Mouse (Mus musculus): Measurements from ENCODE around the gene Kifc1. TPM values are rescaled to one million over a fixed set of nuclear protein-coding genes. Genes with fewer than 3 reads are reported as not detected.

The Kifc1 gene
- polyA plus RNA-seq, 1 experiment: 57.3 TPM

- Histone ChIP-seq H3K27ac (ENCODE audit: control insufficient read depth, insufficient read depth, low read length) (peak within 1 kb of the TSS; percentile 43; the same call in 1 of the 2 replicates), H3K4me1 (replicated peaks; ENCODE audit: control insufficient read depth, insufficient read depth, low read length) (peaks cover 19% of the 10 kb centered on the region), H3K27me3 (ENCODE audit: control insufficient read depth, insufficient read depth, low read length) (no peaks in the 10 kb centered on the region), H3K36me3 (ENCODE audit: control insufficient read depth, insufficient read depth, low read length) (peaks cover 25% of the 10 kb centered on the region), H3K4me3 (ENCODE audit: control insufficient read depth, insufficient read depth, low read length) (peak within 1 kb of the TSS; percentile 81)
- TF ChIP-seq POLR2A (IDR thresholded peaks at IDR 0.05; ENCODE audit: control insufficient read depth, extremely low read depth, insufficient read depth, low read length, poor library complexity): no peak; the same call in 1 of the 2 replicates
- 0 out of 2 replicates have a peak, but pooled peaks have one; percentile 8 for TF ChIP-seq CTCF (IDR thresholded peaks at IDR 0.05; ENCODE audit: borderline replicate concordance, control insufficient read depth, extremely low read depth, insufficient read depth, low read length, poor library complexity)
- peak; percentile 93 for DNase-seq
- WGBS: 1% methylated on average over 34 of the region's 34 CpGs
Measured at GRCm38 (mm10) chr17:33915671-33916250, 25.3 kb upstream of the Kifc1 start, which contains the start of the genes Tapbp and Zbtb22. TSS of gene Tapbp (plus strand) at chr17:33915899. TSS of gene Zbtb22 (plus strand) at chr17:33915904.

DNA sequence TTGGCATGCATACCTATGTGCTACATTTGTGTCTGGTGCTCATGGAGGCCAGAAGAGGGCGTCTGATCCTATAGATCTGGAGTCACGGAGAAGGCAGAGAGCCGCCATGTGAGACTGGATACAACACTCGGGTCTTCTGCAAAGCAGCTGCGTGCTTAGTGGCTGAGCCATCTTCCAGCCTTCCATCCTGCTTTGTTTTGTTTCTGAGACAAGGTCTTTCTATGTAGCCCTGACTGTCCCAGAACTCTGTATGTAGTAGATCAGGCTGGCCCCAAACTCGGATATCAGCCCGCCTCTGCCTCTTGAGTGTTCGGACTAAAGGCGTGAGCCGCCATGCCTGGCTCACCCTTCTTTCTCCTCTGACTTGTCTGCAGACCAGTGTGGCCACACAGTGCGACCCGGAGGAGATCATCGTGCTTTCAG is 24.5 kb upstream of the Kifc1 start:
- Histone ChIP-seq H3K27ac (ENCODE audit: control insufficient read depth, insufficient read depth, low read length) (no peak overlapping the region), H3K36me3 (ENCODE audit: control insufficient read depth, insufficient read depth, low read length) (peaks cover 25% of the 10 kb centered on the region), H3K4me1 (replicated peaks; ENCODE audit: control insufficient read depth, insufficient read depth, low read length) (peaks cover 25% of the 10 kb centered on the region), H3K27me3 (ENCODE audit: control insufficient read depth, insufficient read depth, low read length) (no peaks in the 10 kb centered on the region), H3K4me3 (ENCODE audit: control insufficient read depth, insufficient read depth, low read length) (no peak overlapping the region)
- DNase-seq: no peak
- 89% methylated on average over 13 of the region's 13 CpGs for WGBS
- no peak for TF ChIP-seq POLR2A (IDR thresholded peaks at IDR 0.05; ENCODE audit: control insufficient read depth, extremely low read depth, insufficient read depth, low read length, poor library complexity)
- no peak for TF ChIP-seq CTCF (IDR thresholded peaks at IDR 0.05; ENCODE audit: borderline replicate concordance, control insufficient read depth, extremely low read depth, insufficient read depth, low read length, poor library complexity)

- Histone ChIP-seq H3K4me1 (replicated peaks; ENCODE audit: control insufficient read depth, insufficient read depth, low read length) (peaks cover 24% of the 10 kb centered on the region), H3K4me3 (ENCODE audit: control insufficient read depth, insufficient read depth, low read length) (no peak overlapping the region), H3K27ac (ENCODE audit: control insufficient read depth, insufficient read depth, low read length) (no peak overlapping the region), H3K36me3 (ENCODE audit: control insufficient read depth, insufficient read depth, low read length) (peaks cover 25% of the 10 kb centered on the region), H3K27me3 (ENCODE audit: control insufficient read depth, insufficient read depth, low read length) (no peaks in the 10 kb centered on the region)
- no peak for DNase-seq
- TF ChIP-seq POLR2A (IDR thresholded peaks at IDR 0.05; ENCODE audit: control insufficient read depth, extremely low read depth, insufficient read depth, low read length, poor library complexity) (no peak), CTCF (IDR thresholded peaks at IDR 0.05; ENCODE audit: borderline replicate concordance, control insufficient read depth, extremely low read depth, insufficient read depth, low read length, poor library complexity) (no peak)
- WGBS: 96% methylated on average over 8 of the region's 8 CpGs
Measured at GRCm38 (mm10) chr17:33913905-33914304, 23.4 kb upstream of the Kifc1 start.

GRCm38 (mm10) chr17:33913264-33913663 is 22.8 kb upstream of the Kifc1 start:
- WGBS: 94% methylated on average over 10 of the region's 10 CpGs
- peaks cover 25% of the 10 kb centered on the region for H3K36me3 ChIP-seq (ENCODE audit: control insufficient read depth, insufficient read depth, low read length)
- TF ChIP-seq CTCF (IDR thresholded peaks at IDR 0.05; ENCODE audit: borderline replicate concordance, control insufficient read depth, extremely low read depth, insufficient read depth, low read length, poor library complexity): no peak
- TF ChIP-seq POLR2A (IDR thresholded peaks at IDR 0.05; ENCODE audit: control insufficient read depth, extremely low read depth, insufficient read depth, low read length, poor library complexity): no peak

GRCm38 (mm10) chr17:33911813-33912414 is 21.5 kb upstream of the Kifc1 start:
- no peaks in the 10 kb centered on the region for H3K27me3 ChIP-seq (ENCODE audit: control insufficient read depth, insufficient read depth, low read length)
- 92% methylated on average over 28 of the region's 28 CpGs for WGBS
- no peak for DNase-seq
- H3K4me1 ChIP-seq (replicated peaks; ENCODE audit: control insufficient read depth, insufficient read depth, low read length): peaks cover 26% of the 10 kb centered on the region
- H3K4me3 ChIP-seq (ENCODE audit: control insufficient read depth, insufficient read depth, low read length): no peak overlapping the region
- TF ChIP-seq POLR2A (IDR thresholded peaks at IDR 0.05; ENCODE audit: control insufficient read depth, extremely low read depth, insufficient read depth, low read length, poor library complexity): no peak
- peaks cover 25% of the 10 kb centered on the region for H3K36me3 ChIP-seq (ENCODE audit: control insufficient read depth, insufficient read depth, low read length)
- H3K27ac ChIP-seq (ENCODE audit: control insufficient read depth, insufficient read depth, low read length): no peak overlapping the region

More at GRCm38 (mm10) chr17:33913264-33913663, 22.8 kb upstream of the Kifc1 start:
- no peak for DNase-seq
- no peak overlapping the region for H3K27ac ChIP-seq (ENCODE audit: control insufficient read depth, insufficient read depth, low read length)
- H3K4me1 ChIP-seq (replicated peaks; ENCODE audit: control insufficient read depth, insufficient read depth, low read length): peaks cover 27% of the 10 kb centered on the region
- H3K27me3 ChIP-seq (ENCODE audit: control insufficient read depth, insufficient read depth, low read length): no peaks in the 10 kb centered on the region
- no peak overlapping the region for H3K4me3 ChIP-seq (ENCODE audit: control insufficient read depth, insufficient read depth, low read length)

DNA sequence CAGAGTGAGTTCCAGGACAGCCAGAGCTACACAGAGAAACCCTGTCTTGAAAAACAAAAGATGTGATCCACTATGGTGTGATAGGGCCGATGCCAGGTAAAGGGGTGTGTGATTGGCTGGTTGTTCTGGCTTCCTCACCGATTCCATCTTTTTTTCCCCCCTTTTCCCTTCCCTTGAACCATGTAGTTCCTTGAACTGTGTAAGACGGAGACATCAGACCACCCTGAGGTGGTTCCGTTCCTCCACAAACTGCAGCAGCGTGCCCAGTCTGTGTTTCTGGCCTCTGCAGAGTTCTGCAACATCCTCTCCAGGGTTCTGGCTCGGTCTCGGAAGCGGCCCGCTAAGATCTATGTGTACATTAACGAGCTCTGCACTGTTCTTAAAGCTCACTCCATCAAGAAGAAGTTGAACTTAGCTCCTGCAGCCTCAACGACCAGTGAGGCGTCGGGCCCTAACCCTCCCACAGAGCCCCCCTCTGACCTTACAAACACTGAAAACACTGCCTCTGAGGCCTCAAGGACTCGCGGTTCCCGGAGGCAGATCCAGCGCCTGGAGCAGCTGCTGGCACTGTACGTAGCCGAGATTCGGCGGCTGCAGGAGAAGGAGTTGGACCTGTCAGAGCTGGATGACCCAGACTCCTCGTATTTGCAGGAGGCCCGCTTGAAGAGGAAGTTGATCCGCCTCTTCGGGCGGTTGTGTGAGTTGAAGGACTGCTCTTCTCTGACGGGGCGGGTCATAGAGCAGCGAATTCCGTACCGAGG is 20.8 kb upstream of the Kifc1 start:
- TF ChIP-seq POLR2A (IDR thresholded peaks at IDR 0.05; ENCODE audit: control insufficient read depth, extremely low read depth, insufficient read depth, low read length, poor library complexity): no peak
- 93% methylated on average over 31 of the region's 31 CpGs for WGBS
- Histone ChIP-seq H3K36me3 (ENCODE audit: control insufficient read depth, insufficient read depth, low read length) (peaks cover 25% of the 10 kb centered on the region), H3K27ac (ENCODE audit: control insufficient read depth, insufficient read depth, low read length) (no peak overlapping the region), H3K4me1 (replicated peaks; ENCODE audit: control insufficient read depth, insufficient read depth, low read length) (peaks cover 23% of the 10 kb centered on the region), H3K4me3 (ENCODE audit: control insufficient read depth, insufficient read depth, low read length) (no peak overlapping the region), H3K27me3 (ENCODE audit: control insufficient read depth, insufficient read depth, low read length) (no peaks in the 10 kb centered on the region)
- no peak for DNase-seq

Measured in thymus, adult 2 months (tissue).